Mouse (Mus musculus): ENCODE data around the gene Itpr2.

DNA sequence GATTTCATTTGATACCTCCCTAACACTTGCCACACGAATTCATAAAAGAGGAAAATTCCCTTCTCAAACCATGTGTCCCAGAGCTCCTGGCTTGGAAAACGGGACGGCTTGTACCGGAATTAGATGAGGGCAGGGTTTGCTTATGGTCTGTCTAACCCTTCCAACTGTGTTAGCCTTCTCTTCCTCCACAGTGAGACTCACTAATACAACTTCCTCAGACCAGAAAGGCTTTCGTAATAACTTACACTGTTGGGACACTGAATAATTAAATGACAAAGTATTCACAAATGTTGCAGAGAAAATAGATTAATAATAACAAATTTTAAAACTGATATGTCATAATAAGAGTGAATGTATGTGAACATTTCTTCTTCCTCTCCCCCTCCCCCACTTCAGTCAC lies 187.7 kb downstream of the Itpr2 start:
- TF ChIP-seq EP300 (IDR thresholded peaks at IDR 0.05; ENCODE audit: insufficient read depth, low read depth, low read length) (no peak), CTCF (IDR thresholded peaks at IDR 0.05; ENCODE audit: low read depth, low read length) (no peak)
